Mouse (Mus musculus) liver, embryonic 14.5 days (tissue): Measurements from ENCODE around the gene Pde4b. TPM values are rescaled to one million over a fixed set of nuclear protein-coding genes. Genes with fewer than 3 reads are reported as not detected.

Experiments
- ATAC-seq: fragments of 200-750 bp; cut with Nextera tagmentation; 2 replicates; pipeline ENCODE4 v1.8.0; 2017; ENCODE audit warnings: moderate number of reproducible peaks, mild to moderate bottlenecking, moderate library complexity; ENCODE audit not compliant: insufficient read depth
- DNase-seq, 3 experiments: peaks; one replicate each; pipeline ENCODE4 v3.0.0-alpha.2; 2012 to 2013; ENCODE audit warnings: low read depth in 3 of 3, low spot score in 3 of 3
- H3K27ac ChIP-seq: fragments of 300-500 bp; sonication (generic); 2 replicates; pipeline ENCODE4 v1.5.1; 2014; ENCODE audit warnings: moderate library complexity, mild to moderate bottlenecking, control low read depth, inconsistent platforms
- H3K27me3 ChIP-seq: fragments of 300-500 bp; sonication (generic); 2 replicates; pipeline ENCODE4 v1.6.1; 2014; ENCODE audit warnings: mild to moderate bottlenecking, low read length, moderate library complexity; ENCODE audit not compliant: control insufficient read depth, insufficient read depth
- H3K36me3 ChIP-seq: fragments of 300-500 bp; sonication (generic); replicated peaks from 2 replicates; pipeline ENCODE4 v1.6.1; 2014; ENCODE audit warnings: low read depth; ENCODE audit not compliant: control insufficient read depth, insufficient read depth
- H3K4me1 ChIP-seq, 2 experiments: fragments of 200-500 bp in 1 of 2; fragments of 300-500 bp in 1 of 2; sonication (generic) in 1 of 2; replicated peaks; 2 replicates each; pipeline ENCODE4 v1.6.1; 2012 to 2014; ENCODE audit warnings: antibody characterized with exemption in 1 of 2, inconsistent platforms in 1 of 2, low read length in 1 of 2; ENCODE audit not compliant: control insufficient read depth in 2 of 2, insufficient read depth in 2 of 2
- H3K4me2 ChIP-seq: fragments of 300-500 bp; sonication (generic); 2 replicates; pipeline ENCODE4 v1.6.1; 2014; ENCODE audit warnings: low read depth, mild to moderate bottlenecking, control low read depth, moderate library complexity
- H3K4me3 ChIP-seq, 2 experiments: fragments of 200-500 bp in 1 of 2; fragments of 300-500 bp in 1 of 2; sonication (generic) in 1 of 2; 2 replicates each; pipeline ENCODE4 v1.5.1; 2012 to 2014; ENCODE audit warnings: low read depth in 2 of 2, low read length in 2 of 2, mild to moderate bottlenecking in 2 of 2, control low read depth in 1 of 2, inconsistent platforms in 1 of 2, moderate library complexity in 1 of 2; ENCODE audit not compliant: insufficient read depth in 1 of 2
- H3K9ac ChIP-seq: fragments of 300-500 bp; sonication (generic); replicated peaks from 2 replicates; pipeline ENCODE4 v1.6.1; 2014; ENCODE audit warnings: mild to moderate bottlenecking, control low read depth, moderate library complexity
- H3K9me3 ChIP-seq: fragments of 300-500 bp; sonication (generic); 2 replicates; pipeline ENCODE4 v1.6.1; 2016; ENCODE audit warnings: low read length, mixed read lengths; ENCODE audit not compliant: control insufficient read depth
- CTCF ChIP-seq: IDR thresholded peaks from 2 replicates; pipeline ENCODE4 v1.5.1; 2016; ENCODE audit warnings: antibody characterized with exemption, low read depth, control low read depth
- EP300 ChIP-seq: IDR thresholded peaks from 2 replicates; pipeline ENCODE4 v1.6.1; 2016; ENCODE audit warnings: antibody characterized with exemption, low read depth
- WGBS: fragments of 180-500 bp; shearing (Covaris S2); extraction: QIAGEN DNeasy Blood & Tissue Kit; methylation state at CpG from one replicate; pipeline ENCODE4 v1.1.7; 2014; ENCODE audit not compliant: insufficient replicate concordance; 5-methylcytosine and 5-hydroxymethylcytosine counted together
- polyA plus RNA-seq, 2 experiments: library from polyadenylated mRNA; depleted of rRNA in 1 of 2; stranded (reverse) in 1 of 2; unstranded in 1 of 2; fragments of >200 nt; fragmentation: Nextera tagmentation in 1 of 2; extraction: Ambion mirVana in 1 of 2; gene quantifications; 2 replicates each; pipeline versions ENCODE4 v1.2.1 to v1.2.3; 2012 to 2014

The Pde4b gene
- polyA plus RNA-seq, 2 experiments, result 1.5 to 2.3 TPM

DNA sequence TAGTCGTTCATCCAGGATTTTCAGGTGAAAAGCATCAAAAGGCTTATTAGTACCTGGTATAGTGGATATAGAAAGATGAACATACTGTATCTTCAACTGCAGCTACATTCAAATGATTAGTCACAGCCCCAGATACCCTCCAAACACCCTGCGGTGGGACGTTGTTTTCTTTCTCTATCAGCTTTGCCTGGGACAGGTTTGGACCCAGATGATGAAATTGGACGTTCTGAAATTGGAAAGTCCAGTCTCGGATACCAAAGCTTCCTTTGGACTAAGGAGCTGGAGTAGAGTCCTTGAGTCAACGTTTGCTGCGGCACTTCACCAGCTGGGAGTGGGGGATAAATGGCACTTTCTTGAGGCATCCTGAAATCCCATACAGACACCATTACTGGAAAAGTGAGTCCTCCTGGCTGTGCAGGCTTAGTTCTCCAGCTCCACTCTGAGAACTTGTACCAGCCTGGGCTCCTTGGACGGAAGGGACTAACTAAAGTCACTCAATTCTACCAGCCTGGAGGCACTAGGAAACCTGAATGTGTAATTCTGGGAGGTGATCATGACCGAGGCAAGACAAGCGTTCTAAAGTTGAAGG, 487.4 kb downstream of the Pde4b start:
- TF ChIP-seq CTCF (no peak), EP300 (no peak)
- Histone ChIP-seq H3K4me2 (no peak overlapping the region), H3K36me3 (no peaks in the 10 kb centered on the region), H3K4me1 (peaks cover 4 to 42% of the 10 kb centered on the region in 2 experiments), H3K9me3 (no peaks in the 10 kb centered on the region), H3K27ac (no peak overlapping the region), H3K4me3 (no peak overlapping the region), H3K9ac (no peak overlapping the region), H3K27me3 (no peaks in the 10 kb centered on the region)
- DNase-seq, result no peak
- ATAC-seq, result no peak
- 61% methylated on average over 10 of the region's 10 CpGs for WGBS

DNA sequence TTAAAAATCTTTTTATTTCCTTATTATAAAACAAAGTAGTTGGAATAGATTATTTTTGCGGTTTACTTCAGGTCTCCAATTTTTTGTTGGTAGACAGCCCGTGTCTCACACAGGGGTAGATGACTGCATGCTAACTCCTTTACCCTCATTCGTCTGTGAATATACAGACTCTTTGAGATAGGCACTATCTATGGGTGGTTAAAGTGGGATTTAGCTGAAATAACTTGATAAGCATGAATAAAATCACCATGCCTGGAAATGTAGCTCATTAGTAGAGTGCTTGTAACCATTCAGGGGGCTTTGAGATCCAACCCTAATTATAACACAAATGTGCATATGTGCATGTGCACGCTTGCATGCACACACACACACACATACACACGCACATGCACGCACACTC, 488.8 kb downstream of the Pde4b start:
- WGBS, result 61% methylated on average over 6 of the region's 6 CpGs
- Histone ChIP-seq H3K36me3 (no peaks in the 10 kb centered on the region), H3K27me3 (no peaks in the 10 kb centered on the region), H3K9me3 (no peaks in the 10 kb centered on the region), H3K4me1 (peaks cover 3 to 48% of the 10 kb centered on the region in 2 experiments; a peak in 3 of 4 replicates), H3K4me3 (no peak overlapping the region), H3K27ac (no peak overlapping the region), H3K4me2 (no peak overlapping the region), H3K9ac (no peak overlapping the region)
- no peak for ATAC-seq
- no peak for DNase-seq
- no peak for TF ChIP-seq EP300
- no peak for TF ChIP-seq CTCF

DNA sequence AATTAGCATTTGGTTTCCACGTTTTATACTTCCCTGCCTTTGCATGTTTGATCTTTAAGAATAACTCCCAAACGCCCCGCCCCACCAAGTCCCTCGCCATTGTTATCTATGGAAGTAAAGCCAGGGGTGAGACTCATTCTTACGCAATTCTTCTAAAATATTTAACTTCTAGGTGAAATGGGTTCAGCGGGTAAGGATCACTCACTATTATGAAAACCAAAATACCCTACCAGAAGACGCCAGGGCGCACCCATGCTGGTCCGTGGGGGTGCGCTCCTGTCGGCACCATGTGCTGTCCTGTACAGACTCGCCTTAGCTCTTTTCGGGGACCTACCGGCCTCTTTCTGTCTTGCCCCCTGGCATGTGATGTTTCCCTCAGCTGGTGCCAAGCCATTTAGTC, 490.3 kb downstream of the Pde4b start:
- Histone ChIP-seq H3K9ac (no peak overlapping the region), H3K27me3 (no peaks in the 10 kb centered on the region), H3K4me1 (peaks cover 0 to 40% of the 10 kb centered on the region in 2 experiments; a peak in 3 of 4 replicates), H3K27ac (no peak overlapping the region), H3K9me3 (no peaks in the 10 kb centered on the region), H3K4me3 (no peak overlapping the region), H3K36me3 (no peaks in the 10 kb centered on the region), H3K4me2 (no peak overlapping the region)
- ATAC-seq (no peak), DNase-seq (no peak)
- TF ChIP-seq CTCF (no peak), EP300 (no peak)
- WGBS, result 65% methylated on average over 14 of the region's 14 CpGs

DNA sequence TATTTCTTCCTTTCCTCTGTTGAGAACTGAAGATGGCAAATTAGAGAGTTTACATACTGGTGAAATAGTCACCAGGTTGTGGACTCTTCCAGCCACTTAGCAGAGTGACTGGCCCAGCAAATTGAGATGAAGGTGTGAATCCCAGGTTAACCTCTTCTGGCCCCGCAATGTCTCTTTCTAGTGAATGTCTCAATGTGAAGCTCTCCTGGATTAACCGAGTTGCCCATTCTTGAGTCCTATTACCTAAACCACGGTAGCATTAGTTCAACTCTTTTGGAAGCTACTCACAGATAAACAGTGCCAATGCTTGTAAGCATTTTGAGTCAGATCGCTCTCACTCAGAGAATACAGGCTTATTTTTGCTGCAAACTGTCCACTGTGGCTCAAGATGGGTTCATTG, 491.7 kb downstream of the Pde4b start:
- ATAC-seq, result no peak
- no peak for TF ChIP-seq EP300
- no peak for TF ChIP-seq CTCF
- Histone ChIP-seq H3K36me3 (no peaks in the 10 kb centered on the region), H3K4me3 (no peak overlapping the region), H3K9me3 (no peaks in the 10 kb centered on the region), H3K27ac (no peak overlapping the region), H3K4me2 (no peak overlapping the region), H3K4me1 (peaks cover 0 to 33% of the 10 kb centered on the region in 2 experiments; a peak in 3 of 4 replicates), H3K9ac (no peak overlapping the region), H3K27me3 (no peaks in the 10 kb centered on the region)
- 69% methylated on average over 4 of the region's 4 CpGs for WGBS
- no peak for DNase-seq

DNA sequence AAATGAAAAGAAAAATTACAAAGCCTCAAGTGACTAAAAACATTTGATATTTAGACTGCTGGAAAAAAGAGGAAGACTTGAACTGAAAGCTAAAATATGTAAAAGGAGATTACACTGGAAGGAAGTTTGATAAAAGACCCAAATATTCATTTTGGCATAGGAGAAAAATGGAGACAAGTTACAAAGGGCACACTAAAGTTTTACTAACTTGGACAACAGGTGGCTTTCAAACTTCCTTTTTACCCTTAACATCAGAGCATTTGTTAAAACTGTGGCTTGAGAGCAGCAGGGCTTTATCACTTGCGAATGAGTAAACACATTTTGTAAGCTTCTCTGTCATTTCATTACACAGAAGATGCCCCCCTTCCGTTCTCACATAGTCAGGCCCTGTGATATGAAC, 492.4 kb downstream of the Pde4b start:
- Histone ChIP-seq H3K9ac (no peak overlapping the region), H3K36me3 (no peaks in the 10 kb centered on the region), H3K4me1 (peaks cover 0 to 31% of the 10 kb centered on the region in 2 experiments; a peak in 3 of 4 replicates), H3K27ac (no peak overlapping the region), H3K9me3 (no peaks in the 10 kb centered on the region), H3K4me3 (no peak overlapping the region), H3K27me3 (no peaks in the 10 kb centered on the region), H3K4me2 (no peak overlapping the region)
- no peak for DNase-seq
- 18% methylated on average over 2 of the region's 2 CpGs for WGBS
- ATAC-seq, result no peak
- no peak for TF ChIP-seq EP300
- TF ChIP-seq CTCF, result no peak
